Mouse (Mus musculus) MEL (cell line): ENCODE measurements around the gene Morn1. TPM values are rescaled to one million over a fixed set of nuclear protein-coding genes. Genes with fewer than 3 reads are reported as not detected.

ENCODE experiments used
- DNase-seq: peaks from one replicate; pipeline ENCODE4 v3.0.0; 2011; ENCODE audit warnings: low read depth, low spot score
- H3K27ac ChIP-seq: 2 replicates; pipeline ENCODE4 v1.5.1; 2012; ENCODE audit warnings: low read depth, mild to moderate bottlenecking, control low read depth, low read length, moderate library complexity; ENCODE audit not compliant: control insufficient read depth
- H3K27me3 ChIP-seq, 2 experiments: fragments of 150-350 bp in 1 of 2; sonication (generic) in 1 of 2; 2 replicates each; pipeline ENCODE4 v1.6.1; 2012; ENCODE audit warnings: low read length in 2 of 2, mild to moderate bottlenecking in 2 of 2, improper control_type of control experiment in 1 of 2, moderate library complexity in 1 of 2; ENCODE audit not compliant: insufficient read depth in 2 of 2, control insufficient read depth in 1 of 2
- H3K36me3 ChIP-seq, 2 experiments: 2 replicates each; pipeline ENCODE4 v1.6.1; 2012 to 2014; ENCODE audit warnings: low read length in 2 of 2, improper control_type of control experiment in 1 of 2, inconsistent platforms in 1 of 2, mild to moderate bottlenecking in 1 of 2; ENCODE audit not compliant: insufficient read depth in 2 of 2, control insufficient read depth in 1 of 2
- H3K4me1 ChIP-seq, 2 experiments: fragments of 150-350 bp in 1 of 2; sonication (generic) in 1 of 2; 2 replicates each; pipeline ENCODE4 v1.6.1; 2012; ENCODE audit warnings: low read length in 2 of 2, improper control_type of control experiment in 1 of 2, mild to moderate bottlenecking in 1 of 2; ENCODE audit not compliant: insufficient read depth in 2 of 2, control insufficient read depth in 1 of 2
- H3K4me3 ChIP-seq, 2 experiments: fragments of 150-350 bp in 1 of 2; sonication (generic) in 1 of 2; 2 replicates each; pipeline ENCODE4 v1.5.1; 2012; ENCODE audit warnings: low read depth in 2 of 2, low read length in 2 of 2, mild to moderate bottlenecking in 2 of 2, moderate library complexity in 2 of 2, control low read depth in 1 of 2, improper control_type of control experiment in 1 of 2; ENCODE audit not compliant: control insufficient read depth in 1 of 2, insufficient read depth in 1 of 2
- H3K79me2 ChIP-seq: 2 replicates; pipeline ENCODE4 v1.6.1; 2012; ENCODE audit warnings: mild to moderate bottlenecking, low read length, moderate library complexity; ENCODE audit not compliant: control insufficient read depth, poor library complexity, insufficient read depth
- H3K9ac ChIP-seq: 2 replicates; pipeline ENCODE4 v1.6.1; 2012; ENCODE audit warnings: low read depth, mild to moderate bottlenecking, control low read depth, low read length, moderate library complexity; ENCODE audit not compliant: control insufficient read depth, poor library complexity, severe bottlenecking
- H3K9me3 ChIP-seq: fragments of 150-350 bp; sonication (generic); replicated peaks from 2 replicates; pipeline ENCODE4 v1.6.1; 2012; ENCODE audit warnings: mild to moderate bottlenecking, low read length, improper control_type of control experiment, moderate library complexity; ENCODE audit not compliant: insufficient read depth
- BHLHE40 ChIP-seq: IDR thresholded peaks from 2 replicates; pipeline ENCODE4 v1.6.1; 2012; ENCODE audit warnings: low read depth, mild to moderate bottlenecking, inconsistent platforms, low read length, improper control_type of control experiment, borderline replicate concordance
- CHD1 ChIP-seq: IDR thresholded peaks from 2 replicates; pipeline ENCODE4 v1.6.1; 2012; ENCODE audit warnings: low read depth, mild to moderate bottlenecking, inconsistent platforms, low read length, improper control_type of control experiment
- EP300 ChIP-seq, 2 experiments: IDR thresholded peaks; 2 replicates each; pipeline ENCODE4 v1.6.1; 2011; ENCODE audit warnings: improper control_type of control experiment in 2 of 2, low read length in 2 of 2, low read depth in 1 of 2, mild to moderate bottlenecking in 1 of 2
- ETS1 ChIP-seq: IDR thresholded peaks from 2 replicates; pipeline ENCODE4 v1.6.1; 2012; ENCODE audit warnings: low read depth, mild to moderate bottlenecking, inconsistent platforms, low read length, improper control_type of control experiment, moderate library complexity
- GATA1 ChIP-seq: IDR thresholded peaks from 2 replicates; pipeline ENCODE4 v1.6.1; 2011; ENCODE audit warnings: low read depth, low read length, improper control_type of control experiment
- HCFC1 ChIP-seq: IDR thresholded peaks from 2 replicates; pipeline ENCODE4 v1.6.1; 2012; ENCODE audit warnings: low read depth, mild to moderate bottlenecking, inconsistent platforms, low read length, improper control_type of control experiment, moderate library complexity
- JUND ChIP-seq: IDR thresholded peaks from 2 replicates; pipeline ENCODE4 v1.6.1; 2011; ENCODE audit warnings: low read depth, mild to moderate bottlenecking, improper control_type of control experiment, low read length
- MAX ChIP-seq: IDR thresholded peaks from 2 replicates; pipeline ENCODE4 v1.6.1; 2011; ENCODE audit warnings: low read length, improper control_type of control experiment
- MAZ ChIP-seq: IDR thresholded peaks from 2 replicates; pipeline ENCODE4 v1.6.1; 2012; ENCODE audit warnings: low read depth, mild to moderate bottlenecking, inconsistent platforms, low read length, improper control_type of control experiment
- MXI1 ChIP-seq: IDR thresholded peaks from 2 replicates; pipeline ENCODE4 v1.6.1; 2011; ENCODE audit warnings: mild to moderate bottlenecking, low read depth, low read length, improper control_type of control experiment
- MYC ChIP-seq: IDR thresholded peaks from 2 replicates; pipeline ENCODE4 v1.6.1; 2011; ENCODE audit warnings: low read depth, mild to moderate bottlenecking, low read length, improper control_type of control experiment, moderate library complexity
- NRF1 ChIP-seq: IDR thresholded peaks from 2 replicates; pipeline ENCODE4 v1.6.1; 2014; ENCODE audit warnings: low read depth, mild to moderate bottlenecking, inconsistent platforms, low read length, improper control_type of control experiment, moderate library complexity; ENCODE audit not compliant: poor library complexity, insufficient read depth, severe bottlenecking
- RCOR1 ChIP-seq: IDR thresholded peaks from 2 replicates; pipeline ENCODE4 v1.6.1; 2012; ENCODE audit warnings: low read depth, mild to moderate bottlenecking, inconsistent platforms, low read length, improper control_type of control experiment
- SIN3A ChIP-seq: IDR thresholded peaks from 2 replicates; pipeline ENCODE4 v1.6.1; 2012; ENCODE audit warnings: low read length, improper control_type of control experiment, inconsistent platforms
- TAL1 ChIP-seq: IDR thresholded peaks from 2 replicates; pipeline ENCODE4 v1.6.1; 2012; ENCODE audit warnings: mild to moderate bottlenecking, inconsistent platforms, low read length, moderate library complexity, mixed read lengths
- TCF12 ChIP-seq: IDR thresholded peaks from 2 replicates; pipeline ENCODE4 v1.6.1; 2014; ENCODE audit warnings: low read depth, mild to moderate bottlenecking, inconsistent platforms, low read length, improper control_type of control experiment, moderate library complexity
- USF1 ChIP-seq: IDR thresholded peaks from 2 replicates; pipeline ENCODE4 v1.6.1; 2014; ENCODE audit warnings: low read depth, mild to moderate bottlenecking, inconsistent platforms, low read length, improper control_type of control experiment, moderate library complexity
- polyA plus RNA-seq, 2 experiments: library from polyadenylated mRNA; stranded (reverse) in 1 of 2; unstranded in 1 of 2; fragments of >175 nt in 1 of 2; fragments of >200 nt in 1 of 2; gene quantifications; 2 replicates each; pipeline versions ENCODE4 v1.2.1 to v1.2.4; 2012; ENCODE audit warnings: low replicate concordance in 2 of 2, low read depth in 1 of 2; ENCODE audit not compliant: insufficient read length in 2 of 2, insufficient read depth in 1 of 2, missing spikeins in 1 of 2
- total RNA-seq: library from RNA; depleted of rRNA; stranded (reverse); fragments of 300-350 nt; gene quantifications from 2 replicates; pipeline ENCODE4 v1.2.3, GENCODE M21; 2012

The Morn1 gene
- total and polyA plus RNA-seq, 3 experiments = 4.1 to 4.4 TPM; not detected in 1

DNA sequence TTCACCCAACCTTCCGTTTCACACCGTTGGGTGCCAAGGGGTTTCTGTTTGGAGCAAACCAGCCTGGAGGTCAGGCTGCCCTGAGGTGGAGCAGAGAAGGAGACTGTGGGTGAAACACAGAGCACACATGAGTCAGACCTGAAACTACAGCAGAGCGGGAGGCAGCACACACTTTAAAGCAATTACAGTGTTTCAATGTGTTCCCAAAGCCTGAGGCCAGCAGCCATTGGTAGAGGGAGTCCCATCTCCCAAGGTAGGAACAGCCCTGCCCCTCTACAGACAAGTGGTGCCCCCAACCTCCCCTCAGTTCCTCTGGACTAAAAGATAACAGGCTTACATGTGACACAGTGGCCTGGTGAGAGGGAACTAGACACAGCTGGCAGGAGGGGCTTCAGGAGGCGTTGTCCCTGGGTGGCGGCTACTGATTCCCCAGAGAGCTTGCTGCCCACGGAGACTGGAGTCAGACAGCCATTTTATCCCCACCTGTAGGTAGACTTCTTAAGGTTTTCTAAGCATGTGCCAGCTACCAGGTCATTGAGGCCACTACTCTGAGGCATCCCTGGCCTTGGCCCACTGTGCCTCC is 31.1 kb downstream of the Morn1 start:
- DNase-seq = peak; percentile 82
- Histone ChIP-seq H3K36me3 (peaks cover 0 to 27% of the 10 kb centered on the region in 2 experiments; a peak in 2 of 4 replicates), H3K9me3 (no peaks in the 10 kb centered on the region), H3K4me1 (peaks cover 22 to 38% of the 10 kb centered on the region in 2 experiments), H3K27me3 (no peaks in the 10 kb centered on the region), H3K9ac (peak overlapping the region; percentile 64), H3K4me3 (peak overlapping the region; percentile 34 to 40), H3K27ac (peak overlapping the region; percentile 88), H3K79me2 (no peaks in the 10 kb centered on the region)
- TF ChIP-seq MYC = 0 out of 2 replicates have a peak, but pooled peaks have one; percentile 38
- 0 out of 2 replicates have a peak, but pooled peaks have one; percentile 37 for TF ChIP-seq CHD1
- peak; percentile 91 for TF ChIP-seq MAZ
- TF ChIP-seq GATA1 = peak; percentile 65
- peak; percentile 78 for TF ChIP-seq SIN3A
- no peak; the same call in 1 of the 2 replicates for TF ChIP-seq MAX
- TF ChIP-seq JUND = no peak
- 0 out of 2 replicates have a peak, but pooled peaks have one; percentile 44 for TF ChIP-seq HCFC1
- peak; percentile 74 for TF ChIP-seq USF1
- TF ChIP-seq BHLHE40 = peak; percentile 79; the same call in 1 of the 2 replicates
- peak in 1 of 2 experiments; percentile 74; a peak in 2 of 4 replicates for TF ChIP-seq EP300 (IDR thresholded peaks at IDR 0.05; ENCODE audit: low read depth in 1 of 2, low read length in 2 of 2)
- TF ChIP-seq TAL1 = peak; percentile 82
- no peak for TF ChIP-seq RCOR1
- TF ChIP-seq NRF1 = no peak
- peak; percentile 93 for TF ChIP-seq ETS1
- TF ChIP-seq MXI1 = peak; percentile 31; the same call in 1 of the 2 replicates
- peak; percentile 86 for TF ChIP-seq TCF12

DNA sequence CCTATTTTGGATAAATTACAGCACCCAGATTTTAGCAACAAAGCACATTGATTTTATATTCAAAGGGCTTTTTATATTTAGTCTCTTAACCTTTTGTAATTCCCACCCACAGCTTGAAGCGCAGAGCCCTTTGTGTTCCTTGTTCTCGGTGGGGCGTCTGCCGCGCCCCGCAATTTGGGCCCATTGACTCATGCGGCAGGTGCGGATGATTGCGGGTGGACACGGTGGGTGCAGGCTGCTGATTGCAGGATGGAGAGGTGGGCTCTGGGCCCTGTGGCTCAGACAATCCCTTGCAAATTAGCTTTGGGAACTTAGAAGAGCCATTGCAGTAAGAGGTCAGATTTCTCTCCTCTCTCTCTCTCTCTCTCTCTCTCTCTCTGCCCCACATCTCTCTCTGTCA is 31.9 kb downstream of the Morn1 start:
- Histone ChIP-seq H3K36me3 (peaks cover 0 to 27% of the 10 kb centered on the region in 2 experiments; a peak in 2 of 4 replicates), H3K4me1 (peaks cover 22 to 41% of the 10 kb centered on the region in 2 experiments), H3K9me3 (no peaks in the 10 kb centered on the region), H3K27me3 (no peaks in the 10 kb centered on the region)
- no peak for TF ChIP-seq ETS1
- TF ChIP-seq, all 39 proteins: peak for 0
- Histone ChIP-seq H3K4me3 (no peak overlapping the region), H3K27ac (no peak overlapping the region), H3K9ac (no peak overlapping the region), H3K79me2 (no peaks in the 10 kb centered on the region)
- DNase-seq = no peak
